Mouse (Mus musculus) limb, embryonic 11.5 days (tissue): ENCODE measurements at regions not wholly inside any gene's neighbourhood (a gene's known extent, or its start where the extent isn't known, plus 50 kb on each side); places are given as distances from the start of the nearest gene placed in this dataset.
A peak's percentile ranks its signal among the peaks of the same experiment; 100 is the strongest.

Experiments used
- ATAC-seq: fragments of 200-750 bp; cut with Nextera tagmentation; 2 replicates; pipeline ENCODE4 v1.8.0; 2017; ENCODE audit warnings: low read depth; ENCODE audit not compliant: insufficient number of reproducible peaks, low FRiP score, low TSS enrichment
- DNase-seq: peaks from one replicate; pipeline ENCODE4 v3.0.0-alpha.2; 2015; ENCODE audit warnings: low spot score
- H3K27ac ChIP-seq: fragments of 300-500 bp; sonication (generic); replicated peaks from 2 replicates; pipeline ENCODE4 v1.5.1; 2014; ENCODE audit warnings: low read depth, mild to moderate bottlenecking, low read length
- H3K27me3 ChIP-seq: fragments of 300-500 bp; sonication (generic); 2 replicates; pipeline ENCODE4 v1.6.1; 2014; ENCODE audit warnings: mild to moderate bottlenecking, low read length, mixed read lengths; ENCODE audit not compliant: control insufficient read depth, insufficient read depth
- H3K36me3 ChIP-seq: fragments of 300-500 bp; sonication (generic); 2 replicates; pipeline ENCODE4 v1.6.1; 2014; ENCODE audit warnings: mild to moderate bottlenecking, low read length, moderate library complexity, mixed read lengths; ENCODE audit not compliant: control insufficient read depth, insufficient read depth
- H3K4me1 ChIP-seq: fragments of 300-500 bp; sonication (generic); 2 replicates; pipeline ENCODE4 v1.6.1; 2014; ENCODE audit warnings: low read length, mixed read lengths; ENCODE audit not compliant: control insufficient read depth, insufficient read depth
- H3K4me2 ChIP-seq: fragments of 300-500 bp; sonication (generic); 2 replicates; pipeline ENCODE4 v1.6.1; 2014; ENCODE audit warnings: low read depth, mild to moderate bottlenecking, moderate library complexity; ENCODE audit not compliant: severe bottlenecking
- H3K4me3 ChIP-seq: fragments of 300-500 bp; sonication (generic); 2 replicates; pipeline ENCODE4 v1.5.1; 2014; ENCODE audit warnings: low read depth, low read length
- H3K9ac ChIP-seq: fragments of 300-500 bp; sonication (generic); 2 replicates; pipeline ENCODE4 v1.6.1; 2014; ENCODE audit warnings: mild to moderate bottlenecking, low read length
- H3K9me3 ChIP-seq: fragments of 300-500 bp; sonication (generic); 2 replicates; pipeline ENCODE4 v1.6.1; 2016; ENCODE audit warnings: low read length; ENCODE audit not compliant: control insufficient read depth
- WGBS: fragments of 180-500 bp; shearing (Covaris S2); extraction: QIAGEN DNeasy Blood & Tissue Kit; methylation state at CpG from one replicate; pipeline ENCODE4 v1.1.7; 2014; 5-methylcytosine and 5-hydroxymethylcytosine counted together

GRCm38 (mm10) chr6:100013949-100014348 lies 273.3 kb downstream of the Rybp start:
- Histone ChIP-seq H3K27me3 (peaks cover 13% of the 10 kb centered on the region), H3K9ac (no peak overlapping the region), H3K27ac (no peak overlapping the region), H3K4me3 (no peak overlapping the region), H3K9me3 (no peaks in the 10 kb centered on the region), H3K36me3 (no peaks in the 10 kb centered on the region), H3K4me2 (no peak overlapping the region), H3K4me1 (peaks cover 22% of the 10 kb centered on the region)
- peak; percentile 82 for DNase-seq
- 5% methylated on average over 6 of the region's 6 CpGs for WGBS
- ATAC-seq, result peak; percentile 88

- ATAC-seq (no peak), DNase-seq (peak; percentile 65)
- Histone ChIP-seq H3K9me3 (no peaks in the 10 kb centered on the region), H3K27me3 (peaks cover 15% of the 10 kb centered on the region), H3K4me3 (no peak overlapping the region), H3K9ac (no peak overlapping the region), H3K4me1 (peaks cover 22% of the 10 kb centered on the region), H3K27ac (no peak overlapping the region), H3K4me2 (peak overlapping the region; percentile 36), H3K36me3 (no peaks in the 10 kb centered on the region)
- 7% methylated on average over 17 of the region's 17 CpGs for WGBS
These were observed 275.7 kb downstream of the Rybp start for GRCm38 (mm10) chr6:100011520-100012062.

GRCm38 (mm10) chr6:100010954-100011481 lies 276.3 kb downstream of the Rybp start:
- Histone ChIP-seq H3K36me3 (no peaks in the 10 kb centered on the region), H3K4me2 (peak overlapping the region; percentile 36; the same call in 1 of the 2 replicates), H3K4me3 (no peak overlapping the region), H3K27me3 (peaks cover 13% of the 10 kb centered on the region), H3K27ac (no peak overlapping the region), H3K9me3 (no peaks in the 10 kb centered on the region), H3K9ac (no peak overlapping the region), H3K4me1 (peaks cover 22% of the 10 kb centered on the region)
- DNase-seq, result peak; percentile 46
- 4% methylated on average over 9 of the region's 9 CpGs for WGBS
- ATAC-seq, result no peak

GRCm38 (mm10) chr6:99999711-100000365 lies 273.6 kb upstream of the Prok2 start:
- H3K9me3 ChIP-seq, result no peaks in the 10 kb centered on the region
- peaks cover 6% of the 10 kb centered on the region for H3K4me1 ChIP-seq
- no peak overlapping the region for H3K4me2 ChIP-seq
- H3K27ac ChIP-seq, result no peak overlapping the region
- H3K36me3 ChIP-seq, result no peaks in the 10 kb centered on the region
- no peak overlapping the region for H3K9ac ChIP-seq
- ATAC-seq, result no peak
- no peak for DNase-seq
- peaks cover 35% of the 10 kb centered on the region for H3K27me3 ChIP-seq
- H3K4me3 ChIP-seq, result no peak overlapping the region
- WGBS, result 44% methylated on average over 13 of the region's 13 CpGs

GRCm38 (mm10) chr6:99995970-99996956 lies 270.1 kb upstream of the Prok2 start:
- H3K4me1 ChIP-seq, result peaks cover 9% of the 10 kb centered on the region
- H3K27ac ChIP-seq, result no peak overlapping the region
- no peak overlapping the region for H3K9ac ChIP-seq
- no peak for ATAC-seq
- H3K9me3 ChIP-seq, result no peaks in the 10 kb centered on the region
- 68% methylated on average over 15 of the region's 15 CpGs for WGBS
- no peak for DNase-seq
- no peak overlapping the region for H3K4me3 ChIP-seq
- peaks cover 23% of the 10 kb centered on the region for H3K27me3 ChIP-seq
- no peaks in the 10 kb centered on the region for H3K36me3 ChIP-seq
- H3K4me2 ChIP-seq, result no peak overlapping the region

GRCm38 (mm10) chr6:99994026-99994425 lies 267.8 kb upstream of the Prok2 start:
- ATAC-seq (no peak), DNase-seq (no peak)
- H3K9ac ChIP-seq, result no peak overlapping the region
- H3K27ac ChIP-seq, result no peak overlapping the region
- peaks cover 12% of the 10 kb centered on the region for H3K27me3 ChIP-seq
- H3K4me2 ChIP-seq, result no peak overlapping the region
- H3K4me1 ChIP-seq, result 0 out of 2 replicates have a peak, but pooled peaks cover 4% of the 10 kb centered on the region
- H3K4me3 ChIP-seq, result no peak overlapping the region
- no peaks in the 10 kb centered on the region for H3K9me3 ChIP-seq
- H3K36me3 ChIP-seq, result no peaks in the 10 kb centered on the region
- WGBS, result 77% methylated on average over 3 of the region's 3 CpGs

GRCm38 (mm10) chr6:99991079-99991478 lies 264.9 kb upstream of the Prok2 start:
- Histone ChIP-seq H3K36me3 (no peaks in the 10 kb centered on the region), H3K4me1 (0 out of 2 replicates have a peak, but pooled peaks cover 4% of the 10 kb centered on the region), H3K9me3 (no peaks in the 10 kb centered on the region), H3K27ac (no peak overlapping the region), H3K4me2 (no peak overlapping the region), H3K27me3 (peaks cover 7% of the 10 kb centered on the region; the same call in 1 of the 2 replicates), H3K9ac (no peak overlapping the region), H3K4me3 (no peak overlapping the region)
- peak; percentile 40 for DNase-seq
- no peak for ATAC-seq
- WGBS, result 72% methylated on average over 7 of the region's 7 CpGs

GRCm38 (mm10) chr6:99990604-99991003 lies 264.4 kb upstream of the Prok2 start:
- no peak for DNase-seq
- H3K4me1 ChIP-seq, result 0 out of 2 replicates have a peak, but pooled peaks cover 4% of the 10 kb centered on the region
- no peak overlapping the region for H3K4me2 ChIP-seq
- H3K9me3 ChIP-seq, result no peaks in the 10 kb centered on the region
- no peak overlapping the region for H3K4me3 ChIP-seq
- no peaks in the 10 kb centered on the region for H3K36me3 ChIP-seq
- H3K27me3 ChIP-seq, result peaks cover 9% of the 10 kb centered on the region; the same call in 1 of the 2 replicates
- H3K9ac ChIP-seq, result no peak overlapping the region
- no peak overlapping the region for H3K27ac ChIP-seq
- ATAC-seq, result no peak
- WGBS, result 89% methylated on average over 6 of the region's 6 CpGs
